Mouse (Mus musculus): Measurements from ENCODE around the gene Hectd2.

Hectd2 gene

GRCm38 (mm10) chr19:36662734-36663133 lies 108.3 kb downstream of the Hectd2 start:
- no peak for DNase-seq

- DNase-seq: no peak
Observed at GRCm38 (mm10) chr19:36663918-36664317, 109.5 kb downstream of the Hectd2 start.

GRCm38 (mm10) chr19:36664417-36664816 lies 110.0 kb downstream of the Hectd2 start:
- no peak for DNase-seq

GRCm38 (mm10) chr19:36665206-36665605 lies 110.8 kb downstream of the Hectd2 start:
- no peak for DNase-seq

- no peak for DNase-seq
Observed at GRCm38 (mm10) chr19:36665641-36666040, 111.2 kb downstream of the Hectd2 start.

GRCm38 (mm10) chr19:36666471-36666870 lies 112.0 kb downstream of the Hectd2 start:
- no peak for DNase-seq

GRCm38 (mm10) chr19:36667368-36667767 lies 112.9 kb downstream of the Hectd2 start:
- no peak for DNase-seq

GRCm38 (mm10) chr19:36668098-36668497 lies 113.7 kb downstream of the Hectd2 start:
- no peak for DNase-seq

GRCm38 (mm10) chr19:36668881-36669639 lies 114.6 kb downstream of the Hectd2 start:
- DNase-seq: no peak

- no peak for DNase-seq
Observed at GRCm38 (mm10) chr19:36669720-36670451, 115.4 kb downstream of the Hectd2 start.

Measured in thymus, postnatal 4 days (tissue).